Mouse (Mus musculus): ENCODE measurements around the gene Kctd7.

- no peak for TF ChIP-seq CTCF (IDR thresholded peaks at IDR 0.05; ENCODE audit: borderline replicate concordance, insufficient read depth, low read length)
- TF ChIP-seq POLR2A (IDR thresholded peaks at IDR 0.05; ENCODE audit: low read depth, low read length): no peak
These were observed 37.8 kb downstream of the Kctd7 start for GRCm38 (mm10) chr5:130182541-130182821.
